Mouse (Mus musculus) left cerebral cortex, postnatal 25 days (tissue): ENCODE data around the gene Poldip2. TPM values are rescaled to one million over a fixed set of nuclear protein-coding genes. Genes with fewer than 3 reads are reported as not detected.

Experiments used
- DNase-seq, 2 experiments: peaks; one replicate each; pipeline ENCODE4 v3.0.0; 2022; ENCODE audit warnings: low spot score in 2 of 2, mixed read lengths in 1 of 2
- intact Hi-C: fragments of 180-260 bp; cut with DNase I; formaldehyde crosslinking; loops from one replicate; pipeline ENCODE4 v1.15.1; 2025
- total RNA-seq, 2 experiments: library from RNA; stranded (reverse); gene quantifications; 2 replicates each; pipeline ENCODE4 v1.2.3; 2021

The Poldip2 gene
- total RNA-seq, 2 experiments from 2014 or later, result 104 to 115 TPM

GRCm38 (mm10) chr11:78536080-78536689 lies 24.2 kb downstream of the Poldip2 start, which contains the start of the genes Tnfaip1 and Ift20:
Gene Tnfaip1, minus strand, starts transcription at chr11:78536332.
Gene Ift20, plus strand, starts transcription at chr11:78536361.
- intact Hi-C loops, result loop anchor here (1.0 kb wide), 2 partner anchors 14 to 24 kb away; partner anchors contain the start of genes Poldip2, Tmem199 and Tmem97
- peak; percentile 97 to 100 for DNase-seq

GRCm38 (mm10) chr11:78536690-78537084 lies 24.7 kb downstream of the Poldip2 start:
- intact Hi-C loops, result loop anchor here (1.0 kb wide), 2 partner anchors 14 to 24 kb away; partner anchors contain the start of genes Poldip2, Tmem199 and Tmem97
- DNase-seq, result no peak

GRCm38 (mm10) chr11:78540358-78540757 lies 28.4 kb downstream of the Poldip2 start:
- intact Hi-C loops, result no loop called here
- DNase-seq, result no peak

- DNase-seq, result no peak
- intact Hi-C loops, result no loop called here
Observed at GRCm38 (mm10) chr11:78544449-78545111, 32.6 kb downstream of the Poldip2 start.

- intact Hi-C loops, result no loop called here
- no peak for DNase-seq
Observed at GRCm38 (mm10) chr11:78545181-78545580, 33.2 kb downstream of the Poldip2 start.

GRCm38 (mm10) chr11:78547718-78548460 lies 35.9 kb downstream of the Poldip2 start:
- no peak for DNase-seq
- intact Hi-C loops, result no loop called here

- no peak for DNase-seq
- intact Hi-C loops, result no loop called here
Observed at GRCm38 (mm10) chr11:78549491-78549987, 37.5 kb downstream of the Poldip2 start.

GRCm38 (mm10) chr11:78550168-78551058 lies 38.4 kb downstream of the Poldip2 start, which contains the start of gene Tmem97:
Gene Tmem97, minus strand, starts transcription at chr11:78550777.
- intact Hi-C loops, result loop anchor here (1.0 kb wide), 1 partner anchor 14 kb away; the partner anchor contains the start of genes Ift20 and Tnfaip1
- DNase-seq, result peak; percentile 96 to 99

GRCm38 (mm10) chr11:78551059-78551398 lies 39.0 kb downstream of the Poldip2 start:
- intact Hi-C loops, result no loop called here
- DNase-seq, result no peak

GRCm38 (mm10) chr11:78555623-78556022 lies 43.6 kb downstream of the Poldip2 start:
- DNase-seq, result no peak
- intact Hi-C loops, result no loop called here

GRCm38 (mm10) chr11:78556070-78556469 lies 44.1 kb downstream of the Poldip2 start:
- DNase-seq, result no peak
- intact Hi-C loops, result no loop called here

- DNase-seq, result no peak
- intact Hi-C loops, result no loop called here
Observed at GRCm38 (mm10) chr11:78557241-78557640, 45.2 kb downstream of the Poldip2 start.

- DNase-seq, result peak; percentile 74 to 89
- intact Hi-C loops, result loop anchor here (5.0 kb wide), 1 partner anchor 397 kb away; no protein-coding TSS in a partner anchor
Observed at GRCm38 (mm10) chr11:78560447-78560846, 48.5 kb downstream of the Poldip2 start.

GRCm38 (mm10) chr11:78566775-78567174 lies 54.8 kb downstream of the Poldip2 start:
- intact Hi-C loops, result no loop called here
- DNase-seq, result no peak

GRCm38 (mm10) chr11:78567614-78568013 lies 55.6 kb downstream of the Poldip2 start:
- no peak for DNase-seq
- intact Hi-C loops, result no loop called here

- intact Hi-C loops, result no loop called here
Observed at GRCm38 (mm10) chr11:78568827-78569226, 56.8 kb downstream of the Poldip2 start.

GRCm38 (mm10) chr11:78569806-78570205 lies 57.8 kb downstream of the Poldip2 start:
- DNase-seq, result no peak
- intact Hi-C loops, result no loop called here

More at GRCm38 (mm10) chr11:78568827-78569226, 56.8 kb downstream of the Poldip2 start:
- no peak for DNase-seq

- peak; percentile 48 to 74 for DNase-seq
- intact Hi-C loops, result no loop called here
Observed at GRCm38 (mm10) chr11:78571441-78571840, 59.4 kb downstream of the Poldip2 start.

- intact Hi-C loops, result no loop called here
- DNase-seq, result no peak
Observed at GRCm38 (mm10) chr11:78571854-78572253, 59.9 kb downstream of the Poldip2 start.
